Mouse (Mus musculus): ENCODE measurements around the gene Rtn1.

GRCm38 (mm10) chr12:72366104-72366437 is 42.8 kb downstream of the Rtn1 start:
- TF ChIP-seq CTCF (IDR thresholded peaks at IDR 0.05; ENCODE audit: borderline replicate concordance, extremely low read depth, insufficient read depth, insufficient read length) (no peak), POLR2A (IDR thresholded peaks at IDR 0.05; ENCODE audit: borderline replicate concordance, extremely low read depth, insufficient read depth, insufficient read length, poor library complexity, severe bottlenecking) (no peak)
